Mouse (Mus musculus): ENCODE measurements at regions not wholly inside any gene's neighbourhood (a gene's known extent, or its start where the extent isn't known, plus 50 kb on each side); places are given as distances from the start of the nearest gene placed in this dataset.

- ATAC-seq (ENCODE audit: insufficient read depth) (peak; percentile 32), DNase-seq (peak; percentile 37)
- H3K4me2 ChIP-seq, result peak overlapping the region; percentile 63
- H3K4me3 ChIP-seq (ENCODE audit: low read depth, low read length), result no peak overlapping the region; the same call in 1 of the 2 replicates
- WGBS, result 79% methylated on average over 16 of the region's 16 CpGs
- H3K9ac ChIP-seq, result 0 out of 2 replicates have a peak overlapping the region, but pooled peaks have one; percentile 34
- H3K9me3 ChIP-seq (ENCODE audit: low read depth, low read length), result no peaks in the 10 kb centered on the region
- H3K27ac ChIP-seq (ENCODE audit: low read depth), result peak overlapping the region; percentile 76
- 0 out of 2 replicates have a peak, but pooled peaks have one; percentile 23 for TF ChIP-seq CTCF (IDR thresholded peaks at IDR 0.05; ENCODE audit: low read depth)
- 0 out of 2 replicates have a peak, but pooled peaks cover 6% of the 10 kb centered on the region for H3K4me1 ChIP-seq (ENCODE audit: insufficient read depth)
- H3K36me3 ChIP-seq (ENCODE audit: insufficient read depth), result no peaks in the 10 kb centered on the region
- no peaks in the 10 kb centered on the region for H3K27me3 ChIP-seq (ENCODE audit: insufficient read depth, low read length)
These were observed 122.9 kb downstream of the Cpeb2 start for GRCm38 (mm10) chr5:43355832-43356231.

GRCm38 (mm10) chr5:43357100-43357680, 124.2 kb downstream of the Cpeb2 start:
- DNase-seq, result no peak
- H3K9ac ChIP-seq, result no peak overlapping the region
- H3K4me3 ChIP-seq (ENCODE audit: low read depth, low read length), result no peak overlapping the region
- H3K36me3 ChIP-seq (ENCODE audit: insufficient read depth), result no peaks in the 10 kb centered on the region
- H3K4me1 ChIP-seq (ENCODE audit: insufficient read depth), result 0 out of 2 replicates have a peak, but pooled peaks cover 6% of the 10 kb centered on the region
- H3K27me3 ChIP-seq (ENCODE audit: insufficient read depth, low read length), result no peaks in the 10 kb centered on the region
- 85% methylated on average over 5 of the region's 5 CpGs for WGBS
- H3K9me3 ChIP-seq (ENCODE audit: low read depth, low read length), result no peaks in the 10 kb centered on the region
- H3K27ac ChIP-seq (ENCODE audit: low read depth), result no peak overlapping the region
- TF ChIP-seq CTCF (IDR thresholded peaks at IDR 0.05; ENCODE audit: low read depth), result no peak
- ATAC-seq (ENCODE audit: insufficient read depth), result no peak
- H3K4me2 ChIP-seq, result no peak overlapping the region

GRCm38 (mm10) chr5:43357901-43358300, 124.9 kb downstream of the Cpeb2 start:
- no peak for ATAC-seq (ENCODE audit: insufficient read depth)

GRCm38 (mm10) chr5:43358928-43359765, 126.2 kb downstream of the Cpeb2 start:
- no peak overlapping the region for H3K9ac ChIP-seq
- no peaks in the 10 kb centered on the region for H3K36me3 ChIP-seq (ENCODE audit: insufficient read depth)
- no peak overlapping the region for H3K27ac ChIP-seq (ENCODE audit: low read depth)
- ATAC-seq (ENCODE audit: insufficient read depth), result no peak
- WGBS, result 77% methylated on average over 7 of the region's 7 CpGs
- H3K9me3 ChIP-seq (ENCODE audit: low read depth, low read length), result no peaks in the 10 kb centered on the region
- H3K4me1 ChIP-seq (ENCODE audit: insufficient read depth), result 0 out of 2 replicates have a peak, but pooled peaks cover 6% of the 10 kb centered on the region
- TF ChIP-seq CTCF (IDR thresholded peaks at IDR 0.05; ENCODE audit: low read depth), result no peak
- no peaks in the 10 kb centered on the region for H3K27me3 ChIP-seq (ENCODE audit: insufficient read depth, low read length)
- DNase-seq, result no peak
- no peak overlapping the region for H3K4me2 ChIP-seq
- H3K4me3 ChIP-seq (ENCODE audit: low read depth, low read length), result no peak overlapping the region

More at GRCm38 (mm10) chr5:43357901-43358300, 124.9 kb downstream of the Cpeb2 start:
- Histone ChIP-seq H3K9ac (no peak overlapping the region), H3K9me3 (ENCODE audit: low read depth, low read length) (no peaks in the 10 kb centered on the region), H3K27ac (ENCODE audit: low read depth) (no peak overlapping the region), H3K4me1 (ENCODE audit: insufficient read depth) (0 out of 2 replicates have a peak, but pooled peaks cover 6% of the 10 kb centered on the region), H3K27me3 (ENCODE audit: insufficient read depth, low read length) (no peaks in the 10 kb centered on the region), H3K36me3 (ENCODE audit: insufficient read depth) (no peaks in the 10 kb centered on the region), H3K4me2 (no peak overlapping the region), H3K4me3 (ENCODE audit: low read depth, low read length) (no peak overlapping the region)
- TF ChIP-seq CTCF (IDR thresholded peaks at IDR 0.05; ENCODE audit: low read depth), result no peak
- 82% methylated on average over 5 of the region's 5 CpGs for WGBS
- DNase-seq, result no peak

- Histone ChIP-seq H3K4me3 (ENCODE audit: low read depth, low read length) (no peak overlapping the region), H3K36me3 (ENCODE audit: insufficient read depth) (no peaks in the 10 kb centered on the region), H3K9ac (no peak overlapping the region), H3K27ac (ENCODE audit: low read depth) (no peak overlapping the region), H3K9me3 (ENCODE audit: low read depth, low read length) (no peaks in the 10 kb centered on the region), H3K4me1 (ENCODE audit: insufficient read depth) (no peaks in the 10 kb centered on the region), H3K4me2 (no peak overlapping the region), H3K27me3 (ENCODE audit: insufficient read depth, low read length) (no peaks in the 10 kb centered on the region)
- TF ChIP-seq CTCF (IDR thresholded peaks at IDR 0.05; ENCODE audit: low read depth), result peak; percentile 74
- ATAC-seq (ENCODE audit: insufficient read depth) (no peak), DNase-seq (peak; percentile 87)
- 42% methylated on average over 3 of the region's 3 CpGs for WGBS
These were observed 127.3 kb downstream of the Cpeb2 start for GRCm38 (mm10) chr5:43360298-43360697.

- no peak overlapping the region for H3K4me2 ChIP-seq
- H3K9ac ChIP-seq, result no peak overlapping the region
- DNase-seq (no peak), ATAC-seq (ENCODE audit: insufficient read depth) (no peak)
- H3K4me1 ChIP-seq (ENCODE audit: insufficient read depth), result no peaks in the 10 kb centered on the region
- H3K9me3 ChIP-seq (ENCODE audit: low read depth, low read length), result no peaks in the 10 kb centered on the region
- no peaks in the 10 kb centered on the region for H3K27me3 ChIP-seq (ENCODE audit: insufficient read depth, low read length)
- no peak overlapping the region for H3K27ac ChIP-seq (ENCODE audit: low read depth)
- TF ChIP-seq CTCF (IDR thresholded peaks at IDR 0.05; ENCODE audit: low read depth), result no peak
- H3K36me3 ChIP-seq (ENCODE audit: insufficient read depth), result no peaks in the 10 kb centered on the region
- no peak overlapping the region for H3K4me3 ChIP-seq (ENCODE audit: low read depth, low read length)
- WGBS, result 90% methylated on average over 1 of the region's 1 CpGs
These were observed 128.1 kb downstream of the Cpeb2 start for GRCm38 (mm10) chr5:43361026-43361425.

GRCm38 (mm10) chr5:43372385-43372784, 139.4 kb downstream of the Cpeb2 start:
- no peaks in the 10 kb centered on the region for H3K27me3 ChIP-seq (ENCODE audit: insufficient read depth, low read length)
- no peak overlapping the region for H3K9ac ChIP-seq
- DNase-seq, result no peak
- H3K9me3 ChIP-seq (ENCODE audit: low read depth, low read length), result no peaks in the 10 kb centered on the region
- H3K27ac ChIP-seq (ENCODE audit: low read depth), result no peak overlapping the region
- H3K36me3 ChIP-seq (ENCODE audit: insufficient read depth), result no peaks in the 10 kb centered on the region
- H3K4me1 ChIP-seq (ENCODE audit: insufficient read depth), result no peaks in the 10 kb centered on the region
- ATAC-seq (ENCODE audit: insufficient read depth), result no peak
- TF ChIP-seq CTCF (IDR thresholded peaks at IDR 0.05; ENCODE audit: low read depth), result no peak
- 68% methylated on average over 1 of the region's 1 CpGs for WGBS
- H3K4me3 ChIP-seq (ENCODE audit: low read depth, low read length), result no peak overlapping the region
- H3K4me2 ChIP-seq, result no peak overlapping the region
